Mouse (Mus musculus): ENCODE measurements at regions not wholly inside any gene's neighbourhood (a gene's known extent, or its start where the extent isn't known, plus 50 kb on each side); places are given as distances from the start of the nearest gene placed in this dataset.
"Not testable (repeated sequence)": the region's sequence is repeated elsewhere in the genome, so short reads cannot be mapped to it uniquely, and the experiment has no call there.

DNA sequence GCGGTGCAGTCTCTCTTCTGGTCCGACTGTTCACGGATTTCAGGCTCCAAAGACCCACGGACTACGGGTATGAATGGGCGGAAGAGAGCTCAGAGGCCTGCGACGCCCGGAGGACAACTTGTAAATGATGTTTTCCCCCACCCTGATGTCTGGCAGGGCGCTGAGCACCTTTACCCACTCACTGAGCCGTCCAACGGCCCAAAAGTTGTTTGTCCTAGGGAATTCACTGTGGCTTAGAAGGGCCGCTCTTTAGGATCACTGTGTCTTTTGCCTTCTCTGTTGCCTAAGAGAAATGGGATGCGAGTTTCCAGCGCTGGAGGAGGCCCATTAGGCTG lies 98.1 kb upstream of the Tspan5 start:
- Histone ChIP-seq H3K4me1 (no peaks in the 10 kb centered on the region), H3K4me3 (replicated peaks) (no peak overlapping the region), H3K27me3 (replicated peaks) (peaks cover 3% of the 10 kb centered on the region), H3K36me3 (replicated peaks; ENCODE audit: low read length) (no peaks in the 10 kb centered on the region), H3K9me3 (peaks cover 20% of the 10 kb centered on the region)
- TF ChIP-seq GATA1 (IDR thresholded peaks at IDR 0.05; ENCODE audit: borderline replicate concordance, low read length) (no peak), FLI1 (IDR thresholded peaks at IDR 0.05; ENCODE audit: low read length) (no peak)

GRCm38 (mm10) chr3:138644286-138644951 lies 97.6 kb upstream of the Tspan5 start:
- H3K4me1 ChIP-seq, result no peaks in the 10 kb centered on the region
- no peak overlapping the region for H3K4me3 ChIP-seq (replicated peaks)
- H3K9me3 ChIP-seq, result peaks cover 20% of the 10 kb centered on the region
- H3K27me3 ChIP-seq (replicated peaks), result peaks cover 3% of the 10 kb centered on the region
- no peaks in the 10 kb centered on the region for H3K36me3 ChIP-seq (replicated peaks; ENCODE audit: low read length)
- TF ChIP-seq GATA1 (IDR thresholded peaks at IDR 0.05; ENCODE audit: borderline replicate concordance, low read length) (no peak), FLI1 (IDR thresholded peaks at IDR 0.05; ENCODE audit: low read length) (no peak)

- H3K4me1 ChIP-seq, result no peaks in the 10 kb centered on the region
- H3K9me3 ChIP-seq, result peaks cover 20% of the 10 kb centered on the region
- peaks cover 3% of the 10 kb centered on the region for H3K27me3 ChIP-seq (replicated peaks)
- TF ChIP-seq FLI1 (IDR thresholded peaks at IDR 0.05; ENCODE audit: low read length) (no peak), GATA1 (IDR thresholded peaks at IDR 0.05; ENCODE audit: borderline replicate concordance, low read length) (no peak)
- H3K4me3 ChIP-seq (replicated peaks), result no peak overlapping the region
- H3K36me3 ChIP-seq (replicated peaks; ENCODE audit: low read length), result no peaks in the 10 kb centered on the region
Measured at GRCm38 (mm10) chr3:138645320-138645719, 96.7 kb upstream of the Tspan5 start.

- TF ChIP-seq FLI1 (IDR thresholded peaks at IDR 0.05; ENCODE audit: low read length), result no peak
- TF ChIP-seq GATA1 (IDR thresholded peaks at IDR 0.05; ENCODE audit: borderline replicate concordance, low read length), result no peak
- Histone ChIP-seq H3K27me3 (replicated peaks) (no peaks in the 10 kb centered on the region), H3K4me1 (no peaks in the 10 kb centered on the region), H3K4me3 (replicated peaks) (no peak overlapping the region), H3K36me3 (replicated peaks; ENCODE audit: low read length) (no peaks in the 10 kb centered on the region), H3K9me3 (peaks cover 43% of the 10 kb centered on the region)
Measured at GRCm38 (mm10) chr3:138649699-138650098, 92.3 kb upstream of the Tspan5 start.

GRCm38 (mm10) chr3:138650671-138651070 lies 91.3 kb upstream of the Tspan5 start:
- not testable (repeated sequence) for H3K4me3 ChIP-seq (replicated peaks); H3K27me3 ChIP-seq (replicated peaks); H3K4me1 ChIP-seq; H3K36me3 ChIP-seq (replicated peaks; ENCODE audit: low read length)
- H3K9me3 ChIP-seq, result peaks cover 51% of the 10 kb centered on the region

- TF ChIP-seq GATA1 (IDR thresholded peaks at IDR 0.05; ENCODE audit: borderline replicate concordance, low read length), result no peak
- TF ChIP-seq FLI1 (IDR thresholded peaks at IDR 0.05; ENCODE audit: low read length), result no peak
- Histone ChIP-seq H3K4me3 (replicated peaks) (no peak overlapping the region), H3K9me3 (peaks cover 54% of the 10 kb centered on the region), H3K27me3 (replicated peaks) (no peaks in the 10 kb centered on the region), H3K36me3 (replicated peaks; ENCODE audit: low read length) (no peaks in the 10 kb centered on the region), H3K4me1 (no peaks in the 10 kb centered on the region)
Measured at GRCm38 (mm10) chr3:138651361-138652205, 90.4 kb upstream of the Tspan5 start.

GRCm38 (mm10) chr3:138652206-138652605 lies 89.8 kb upstream of the Tspan5 start:
- Histone ChIP-seq H3K4me3 (replicated peaks) (no peak overlapping the region), H3K4me1 (no peaks in the 10 kb centered on the region), H3K36me3 (replicated peaks; ENCODE audit: low read length) (no peaks in the 10 kb centered on the region), H3K9me3 (peaks cover 54% of the 10 kb centered on the region), H3K27me3 (replicated peaks) (no peaks in the 10 kb centered on the region)
- TF ChIP-seq GATA1 (IDR thresholded peaks at IDR 0.05; ENCODE audit: borderline replicate concordance, low read length), result no peak
- TF ChIP-seq FLI1 (IDR thresholded peaks at IDR 0.05; ENCODE audit: low read length), result no peak

GRCm38 (mm10) chr3:138652685-138653084 lies 89.3 kb upstream of the Tspan5 start:
- TF ChIP-seq FLI1 (IDR thresholded peaks at IDR 0.05; ENCODE audit: low read length) (no peak), GATA1 (IDR thresholded peaks at IDR 0.05; ENCODE audit: borderline replicate concordance, low read length) (no peak)
- no peaks in the 10 kb centered on the region for H3K4me1 ChIP-seq
- H3K9me3 ChIP-seq, result peaks cover 55% of the 10 kb centered on the region
- no peaks in the 10 kb centered on the region for H3K27me3 ChIP-seq (replicated peaks)
- H3K4me3 ChIP-seq (replicated peaks), result no peak overlapping the region
- no peaks in the 10 kb centered on the region for H3K36me3 ChIP-seq (replicated peaks; ENCODE audit: low read length)

- TF ChIP-seq GATA1 (IDR thresholded peaks at IDR 0.05; ENCODE audit: borderline replicate concordance, low read length) (no peak), FLI1 (IDR thresholded peaks at IDR 0.05; ENCODE audit: low read length) (no peak)
- H3K4me3 ChIP-seq (replicated peaks), result no peak overlapping the region
- H3K4me1 ChIP-seq, result no peaks in the 10 kb centered on the region
- no peaks in the 10 kb centered on the region for H3K27me3 ChIP-seq (replicated peaks)
- H3K9me3 ChIP-seq, result peaks cover 59% of the 10 kb centered on the region
- H3K36me3 ChIP-seq (replicated peaks; ENCODE audit: low read length), result no peaks in the 10 kb centered on the region
Measured at GRCm38 (mm10) chr3:138653549-138654246, 88.3 kb upstream of the Tspan5 start.

Data from megakaryocyte, embryonic 14.5 days (primary cell).